Mouse (Mus musculus) lung, postnatal 0 days (tissue): Measurements from ENCODE around the gene Erc2. TPM values are rescaled to one million over a fixed set of nuclear protein-coding genes. Genes with fewer than 3 reads are reported as not detected.

Source experiments
- ATAC-seq: fragments of 200-750 bp; cut with Nextera tagmentation; 2 replicates; pipeline ENCODE4 v1.8.0; 2017; ENCODE audit warnings: moderate library complexity
- DNase-seq: peaks from one replicate; pipeline ENCODE4 v3.0.0-alpha.2; 2016; ENCODE audit warnings: low spot score
- H3K27ac ChIP-seq: fragments of 300-500 bp; sonication (generic); 2 replicates; pipeline ENCODE4 v1.5.1; 2014; ENCODE audit warnings: antibody characterized with exemption, mild to moderate bottlenecking, low read length, mixed read lengths
- H3K27me3 ChIP-seq: fragments of 300-500 bp; sonication (generic); replicated peaks from 2 replicates; pipeline ENCODE4 v1.6.1; 2014; ENCODE audit warnings: low read length, mixed read lengths; ENCODE audit not compliant: insufficient read depth
- H3K36me3 ChIP-seq: fragments of 300-500 bp; sonication (generic); 2 replicates; pipeline ENCODE4 v1.6.1; 2014; ENCODE audit warnings: low read length, mixed read lengths; ENCODE audit not compliant: insufficient read depth
- H3K4me1 ChIP-seq: fragments of 300-500 bp; sonication (generic); 2 replicates; pipeline ENCODE4 v1.6.1; 2014; ENCODE audit warnings: antibody characterized with exemption, low read depth, low read length, mixed read lengths; ENCODE audit not compliant: insufficient read depth
- H3K4me2 ChIP-seq: fragments of 300-500 bp; sonication (generic); replicated peaks from 2 replicates; pipeline ENCODE4 v1.6.1; 2014; ENCODE audit warnings: low read depth, mild to moderate bottlenecking, low read length, moderate library complexity, mixed read lengths
- H3K4me3 ChIP-seq: fragments of 300-500 bp; sonication (generic); 2 replicates; pipeline ENCODE4 v1.5.1; 2014; ENCODE audit warnings: low read depth, low read length
- H3K9ac ChIP-seq: fragments of 300-500 bp; sonication (generic); replicated peaks from 2 replicates; pipeline ENCODE4 v1.6.1; 2014; ENCODE audit warnings: low read depth, mild to moderate bottlenecking
- H3K9me3 ChIP-seq: fragments of 300-500 bp; sonication (generic); 2 replicates; pipeline ENCODE4 v1.6.1; 2016; ENCODE audit warnings: low read length, mixed read lengths
- CTCF ChIP-seq: IDR thresholded peaks from 2 replicates; pipeline ENCODE4 v1.5.1; 2016; ENCODE audit warnings: antibody characterized with exemption, mild to moderate bottlenecking
- EP300 ChIP-seq: IDR thresholded peaks from 2 replicates; pipeline ENCODE4 v1.6.1; 2016; ENCODE audit warnings: antibody characterized with exemption, mild to moderate bottlenecking, control low read depth
- WGBS: fragments of 180-500 bp; shearing (Covaris S2); extraction: QIAGEN DNeasy Blood & Tissue Kit; methylation state at CpG from one replicate; pipeline ENCODE4 v1.1.7; 2014; 5-methylcytosine and 5-hydroxymethylcytosine counted together
- polyA plus RNA-seq: library from polyadenylated mRNA; unstranded; fragments of >200 nt; fragmentation: Nextera tagmentation; extraction: Ambion mirVana; gene quantifications from 2 replicates; pipeline ENCODE4 v1.2.1, GENCODE M21; 2015

Gene Erc2
- polyA plus RNA-seq, 1 experiment from 2014 or later: 1.9 TPM

DNA sequence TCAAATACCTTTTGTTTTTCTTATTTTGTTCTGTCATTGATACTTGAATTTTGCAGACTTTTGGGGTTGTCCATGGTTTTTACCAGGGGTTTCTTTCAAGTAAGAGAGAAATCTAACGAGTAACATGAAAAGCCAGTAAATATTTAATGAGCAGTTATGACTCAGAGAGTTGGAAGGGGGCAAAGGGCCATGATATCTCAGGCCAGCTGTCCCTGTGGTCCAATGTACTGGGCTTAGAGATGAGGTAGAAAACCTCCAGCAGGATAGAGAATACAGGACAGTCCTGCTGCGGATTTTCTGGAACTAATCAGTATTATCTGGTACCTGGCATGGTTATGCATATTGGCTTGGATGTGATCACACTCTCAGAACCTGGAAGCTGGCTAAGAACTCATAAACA, 701.5 kb downstream of the Erc2 start:
- Histone ChIP-seq H3K4me3 (no peak overlapping the region), H3K27me3 (no peaks in the 10 kb centered on the region), H3K9me3 (no peaks in the 10 kb centered on the region), H3K27ac (no peak overlapping the region), H3K4me1 (no peaks in the 10 kb centered on the region), H3K36me3 (no peaks in the 10 kb centered on the region), H3K4me2 (no peak overlapping the region), H3K9ac (no peak overlapping the region)
- WGBS: 57% methylated on average over 2 of the region's 2 CpGs
- no peak for DNase-seq
- TF ChIP-seq CTCF (no peak), EP300 (no peak)
- ATAC-seq: no peak

DNA sequence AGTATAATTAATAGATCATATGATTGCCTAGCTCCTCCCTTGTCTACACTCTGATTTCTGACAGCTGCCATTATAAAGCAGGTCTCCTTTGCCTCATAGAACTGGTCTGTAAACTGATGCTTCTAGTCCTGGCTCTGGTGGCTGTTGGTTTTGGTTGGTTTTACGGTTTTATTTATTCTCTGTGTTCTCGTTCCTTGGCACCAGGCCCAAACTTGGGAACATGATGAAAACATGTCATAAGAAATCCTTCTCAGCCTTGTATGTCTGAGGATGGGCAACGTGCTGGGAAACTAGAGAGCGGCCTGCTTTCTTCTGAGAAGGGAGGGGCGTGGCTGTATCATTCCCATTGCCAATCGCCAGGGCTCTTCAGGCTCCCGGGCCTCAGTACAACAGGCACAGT, 704.2 kb downstream of the Erc2 start:
- Histone ChIP-seq H3K4me2 (no peak overlapping the region), H3K4me1 (no peaks in the 10 kb centered on the region; the same call in 1 of the 2 replicates), H3K27ac (no peak overlapping the region), H3K9me3 (no peaks in the 10 kb centered on the region), H3K4me3 (no peak overlapping the region), H3K36me3 (no peaks in the 10 kb centered on the region), H3K27me3 (no peaks in the 10 kb centered on the region), H3K9ac (no peak overlapping the region)
- 56% methylated on average over 7 of the region's 7 CpGs for WGBS
- DNase-seq: peak; percentile 8
- no peak for TF ChIP-seq EP300
- no peak for ATAC-seq

GRCm38 (mm10) chr14:28328512-28328911, 706.3 kb downstream of the Erc2 start:
- no peak for ATAC-seq
- TF ChIP-seq CTCF (no peak), EP300 (no peak)

GRCm38 (mm10) chr14:28331108-28331507, 708.9 kb downstream of the Erc2 start:
- DNase-seq (no peak), ATAC-seq (no peak)
- Histone ChIP-seq H3K4me2 (no peak overlapping the region), H3K9ac (no peak overlapping the region), H3K36me3 (no peaks in the 10 kb centered on the region), H3K4me1 (no peaks in the 10 kb centered on the region; the same call in 1 of the 2 replicates), H3K9me3 (no peaks in the 10 kb centered on the region), H3K27ac (no peak overlapping the region), H3K4me3 (no peak overlapping the region), H3K27me3 (no peaks in the 10 kb centered on the region)
- TF ChIP-seq CTCF (no peak), EP300 (no peak)
- 50% methylated on average over 5 of the region's 5 CpGs for WGBS

More at GRCm38 (mm10) chr14:28328512-28328911, 706.3 kb downstream of the Erc2 start:
- 49% methylated on average over 8 of the region's 8 CpGs for WGBS
- Histone ChIP-seq H3K4me2 (no peak overlapping the region), H3K36me3 (no peaks in the 10 kb centered on the region), H3K27ac (no peak overlapping the region), H3K4me3 (no peak overlapping the region), H3K4me1 (no peaks in the 10 kb centered on the region; the same call in 1 of the 2 replicates), H3K27me3 (no peaks in the 10 kb centered on the region), H3K9me3 (no peaks in the 10 kb centered on the region), H3K9ac (no peak overlapping the region)
- DNase-seq: peak; percentile 33

- H3K36me3 ChIP-seq: no peaks in the 10 kb centered on the region
- no peak overlapping the region for H3K4me2 ChIP-seq
- H3K27me3 ChIP-seq: no peaks in the 10 kb centered on the region
- TF ChIP-seq CTCF (no peak), EP300 (no peak)
- no peak for ATAC-seq
- WGBS: 38% methylated on average over 3 of the region's 3 CpGs
- H3K4me1 ChIP-seq: no peaks in the 10 kb centered on the region; the same call in 1 of the 2 replicates
- no peak for DNase-seq
- H3K4me3 ChIP-seq: no peak overlapping the region
- no peaks in the 10 kb centered on the region for H3K9me3 ChIP-seq
- no peak overlapping the region for H3K9ac ChIP-seq
- no peak overlapping the region for H3K27ac ChIP-seq
Measured at GRCm38 (mm10) chr14:28332351-28332953, 710.2 kb downstream of the Erc2 start.

- H3K36me3 ChIP-seq: no peaks in the 10 kb centered on the region
- no peaks in the 10 kb centered on the region for H3K27me3 ChIP-seq
- DNase-seq (no peak), ATAC-seq (no peak)
- H3K27ac ChIP-seq: no peak overlapping the region
- no peak for TF ChIP-seq CTCF
- no peak for TF ChIP-seq EP300
- no peak overlapping the region for H3K9ac ChIP-seq
- WGBS: 83% methylated on average over 3 of the region's 3 CpGs
- H3K4me1 ChIP-seq: no peaks in the 10 kb centered on the region
- no peak overlapping the region for H3K4me2 ChIP-seq
- no peak overlapping the region for H3K4me3 ChIP-seq
- H3K9me3 ChIP-seq: no peaks in the 10 kb centered on the region
Measured at GRCm38 (mm10) chr14:28339146-28339545, 716.9 kb downstream of the Erc2 start.

GRCm38 (mm10) chr14:28349129-28349528, 726.9 kb downstream of the Erc2 start:
- Histone ChIP-seq H3K27ac (no peak overlapping the region), H3K4me3 (no peak overlapping the region), H3K36me3 (no peaks in the 10 kb centered on the region), H3K4me2 (no peak overlapping the region), H3K4me1 (no peaks in the 10 kb centered on the region), H3K27me3 (no peaks in the 10 kb centered on the region), H3K9me3 (no peaks in the 10 kb centered on the region), H3K9ac (no peak overlapping the region)
- DNase-seq (no peak), ATAC-seq (no peak)
- 76% methylated on average over 1 of the region's 1 CpGs for WGBS
- TF ChIP-seq EP300 (no peak), CTCF (no peak)
